Mouse (Mus musculus) hindbrain, embryonic 11.5 days (tissue): ENCODE results near the gene Sphk2. TPM values are rescaled to one million over a fixed set of nuclear protein-coding genes. Genes with fewer than 3 reads are reported as not detected.

ENCODE experiments used
- ATAC-seq: fragments of 200-750 bp; cut with Nextera tagmentation; 2 replicates; pipeline ENCODE4 v1.8.0; 2017; ENCODE audit warnings: mild to moderate bottlenecking, moderate TSS enrichment, moderate library complexity; ENCODE audit not compliant: low FRiP score
- DNase-seq: peaks from one replicate; pipeline ENCODE4 v3.0.0-alpha.2; 2015; ENCODE audit warnings: low spot score
- H3K27ac ChIP-seq: fragments of 300-500 bp; sonication (generic); 2 replicates; pipeline ENCODE4 v1.5.1; 2014; ENCODE audit warnings: mild to moderate bottlenecking, low read depth, low read length
- H3K27me3 ChIP-seq: fragments of 300-500 bp; sonication (generic); 2 replicates; pipeline ENCODE4 v1.6.1; 2014; ENCODE audit warnings: mild to moderate bottlenecking, low read length, moderate library complexity, mixed read lengths; ENCODE audit not compliant: control insufficient read depth, insufficient read depth
- H3K36me3 ChIP-seq: fragments of 300-500 bp; sonication (generic); 2 replicates; pipeline ENCODE4 v1.6.1; 2014; ENCODE audit warnings: mild to moderate bottlenecking, low read length, moderate library complexity, mixed read lengths; ENCODE audit not compliant: control insufficient read depth, insufficient read depth
- H3K4me1 ChIP-seq: fragments of 300-500 bp; sonication (generic); replicated peaks from 2 replicates; pipeline ENCODE4 v1.6.1; 2014; ENCODE audit warnings: low read length, mixed read lengths; ENCODE audit not compliant: control insufficient read depth, insufficient read depth
- H3K4me2 ChIP-seq: fragments of 300-500 bp; sonication (generic); replicated peaks from 2 replicates; pipeline ENCODE4 v1.6.1; 2014; ENCODE audit warnings: mild to moderate bottlenecking, low read depth, low read length
- H3K4me3 ChIP-seq: fragments of 300-500 bp; sonication (generic); 2 replicates; pipeline ENCODE4 v1.5.1; 2014; ENCODE audit warnings: low read depth, low read length
- H3K9ac ChIP-seq: fragments of 300-500 bp; sonication (generic); 2 replicates; pipeline ENCODE4 v1.6.1; 2014; ENCODE audit warnings: low read depth, low read length
- H3K9me3 ChIP-seq: fragments of 300-500 bp; sonication (generic); 2 replicates; pipeline ENCODE4 v1.6.1; 2016; ENCODE audit warnings: low read length; ENCODE audit not compliant: control insufficient read depth
- WGBS: fragments of 180-500 bp; shearing (Covaris S2); extraction: QIAGEN DNeasy Blood & Tissue Kit; methylation state at CpG from one replicate; pipeline ENCODE4 v1.1.7; 2014; 5-methylcytosine and 5-hydroxymethylcytosine counted together
- polyA plus RNA-seq: library from polyadenylated mRNA; unstranded; fragments of >200 nt; fragmentation: Nextera tagmentation; extraction: Ambion mirVana; gene quantifications from 2 replicates; pipeline ENCODE4 v1.2.1, GENCODE M21; 2014

Gene Sphk2
- polyA plus RNA-seq, 1 experiment from 2014 or later: 13.6 TPM

DNA sequence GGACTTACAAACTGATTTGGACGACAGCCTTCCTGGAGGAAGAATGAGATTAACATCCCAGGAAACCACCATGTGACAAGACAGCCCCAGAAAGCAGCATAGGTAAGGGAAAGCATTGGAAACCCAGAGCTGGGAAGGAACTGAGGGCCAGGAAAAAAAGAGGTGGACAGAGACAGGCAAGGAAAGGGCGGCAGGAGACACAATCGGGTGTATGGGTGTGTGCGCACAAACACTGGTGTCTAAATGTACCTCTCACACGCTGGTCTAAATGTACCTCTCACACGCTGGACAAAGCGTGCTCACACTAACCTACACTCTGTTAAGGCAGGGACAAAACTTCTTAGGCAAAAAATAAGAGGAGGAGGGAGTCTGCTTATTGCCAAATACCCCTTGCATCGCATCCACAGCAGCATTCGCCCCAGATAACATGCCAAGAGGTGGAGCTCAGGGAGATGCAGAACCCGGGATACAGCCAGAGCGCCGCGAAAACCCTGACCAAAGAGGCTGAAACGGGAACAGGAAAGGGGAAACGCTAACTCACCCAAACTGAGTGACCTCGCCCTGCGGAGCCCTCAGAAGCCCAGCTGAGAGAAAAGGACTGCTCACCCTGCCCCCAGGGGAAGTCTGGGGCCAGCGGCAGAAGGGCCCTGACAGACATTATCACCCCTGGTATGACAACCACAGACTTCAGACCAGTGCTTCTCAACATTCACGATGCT, 1.9 kb downstream of the Sphk2 start:
- Histone ChIP-seq H3K27ac (peak overlapping the region; percentile 34; the same call in 1 of the 2 replicates), H3K9ac (0 out of 2 replicates have a peak overlapping the region, but pooled peaks have one; percentile 17), H3K27me3 (no peaks in the 10 kb centered on the region), H3K9me3 (no peaks in the 10 kb centered on the region), H3K4me3 (peak overlapping the region; percentile 65), H3K4me1 (peaks cover 17% of the 10 kb centered on the region), H3K4me2 (peak overlapping the region; percentile 86), H3K36me3 (peaks cover 15% of the 10 kb centered on the region)
- 87% methylated on average over 19 of the region's 19 CpGs for WGBS
- DNase-seq (no peak), ATAC-seq (no peak)

DNA sequence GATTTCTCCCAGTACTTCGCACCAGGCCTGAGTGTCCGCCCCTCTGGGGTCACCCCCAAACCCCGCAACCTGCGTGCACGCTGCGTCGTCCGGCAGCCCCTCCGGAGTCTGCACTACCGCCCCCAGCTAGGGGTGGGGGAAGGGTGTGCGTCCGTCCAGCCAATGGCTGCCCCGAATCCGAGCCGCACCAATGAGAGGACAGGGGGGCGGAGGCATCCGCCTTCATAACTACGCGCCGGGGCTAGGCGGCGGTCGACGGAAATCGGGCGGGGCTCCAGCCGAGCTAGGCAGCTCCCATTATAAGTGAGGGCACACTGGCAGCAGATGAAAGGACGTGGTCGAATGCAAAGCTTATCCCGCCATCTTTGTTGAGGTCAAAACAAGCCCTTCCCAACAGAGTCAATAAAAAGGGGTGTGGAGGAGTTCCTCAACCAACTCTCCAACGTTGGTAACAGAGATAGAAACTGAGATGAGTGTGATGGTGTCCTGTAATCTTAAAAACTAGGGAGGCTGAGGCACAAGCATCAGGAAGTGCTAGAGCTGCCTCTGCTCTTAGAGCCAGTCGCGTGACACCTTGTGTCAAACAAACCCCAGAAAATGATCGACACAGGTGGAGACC, 2.6 kb downstream of the Sphk2 start, which contains the start of gene Rpl18:
Rpl18 (plus strand) TSS at position 368 of the 619 bp plus-strand sequence.
- Histone ChIP-seq H3K36me3 (peaks cover 16% of the 10 kb centered on the region), H3K27me3 (no peaks in the 10 kb centered on the region), H3K4me1 (peaks cover 17% of the 10 kb centered on the region), H3K27ac (peak within 1 kb of the TSS; percentile 34; the same call in 1 of the 2 replicates), H3K4me3 (peak within 1 kb of the TSS; percentile 65), H3K4me2 (peak within 1 kb of the TSS; percentile 86), H3K9ac (peak within 1 kb of the TSS; percentile 71), H3K9me3 (no peaks in the 10 kb centered on the region)
- peak; percentile 95 for DNase-seq
- peak; percentile 91 for ATAC-seq
- WGBS: 8% methylated on average over 34 of the region's 34 CpGs

DNA sequence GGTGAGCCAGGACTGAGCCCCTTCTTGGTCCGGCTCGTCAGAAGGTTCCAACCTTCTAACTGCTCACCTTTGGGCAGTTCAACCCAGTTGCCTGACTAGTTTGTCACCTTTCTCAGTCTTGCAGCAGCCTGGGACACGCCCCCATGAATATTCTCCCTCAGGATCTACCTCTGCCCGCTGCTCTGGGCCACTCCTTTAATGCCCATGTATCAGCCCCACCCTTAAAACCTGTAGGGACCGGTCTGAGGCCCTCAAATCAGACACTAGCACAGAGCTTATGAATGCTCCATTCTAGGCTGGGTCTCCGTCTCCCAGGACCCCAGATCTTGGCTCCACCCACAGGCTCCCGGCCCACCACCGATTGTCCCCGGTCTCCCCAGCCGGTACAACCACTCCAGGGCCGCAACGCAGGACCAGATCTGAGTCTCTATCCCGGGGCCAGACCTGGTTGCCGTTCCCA, 3.1 kb downstream of the Sphk2 start:
- 9% methylated on average over 14 of the region's 14 CpGs for WGBS
- peaks cover 21% of the 10 kb centered on the region for H3K4me1 ChIP-seq
- no peak overlapping the region for H3K27ac ChIP-seq
- H3K9ac ChIP-seq: peak overlapping the region; percentile 71
- H3K36me3 ChIP-seq: peaks cover 13% of the 10 kb centered on the region
- H3K27me3 ChIP-seq: no peaks in the 10 kb centered on the region
- H3K4me2 ChIP-seq: peak overlapping the region; percentile 86
- DNase-seq (no peak), ATAC-seq (peak; percentile 61; the same call in 1 of the 2 replicates)
- peak overlapping the region; percentile 65 for H3K4me3 ChIP-seq
- no peaks in the 10 kb centered on the region for H3K9me3 ChIP-seq

DNA sequence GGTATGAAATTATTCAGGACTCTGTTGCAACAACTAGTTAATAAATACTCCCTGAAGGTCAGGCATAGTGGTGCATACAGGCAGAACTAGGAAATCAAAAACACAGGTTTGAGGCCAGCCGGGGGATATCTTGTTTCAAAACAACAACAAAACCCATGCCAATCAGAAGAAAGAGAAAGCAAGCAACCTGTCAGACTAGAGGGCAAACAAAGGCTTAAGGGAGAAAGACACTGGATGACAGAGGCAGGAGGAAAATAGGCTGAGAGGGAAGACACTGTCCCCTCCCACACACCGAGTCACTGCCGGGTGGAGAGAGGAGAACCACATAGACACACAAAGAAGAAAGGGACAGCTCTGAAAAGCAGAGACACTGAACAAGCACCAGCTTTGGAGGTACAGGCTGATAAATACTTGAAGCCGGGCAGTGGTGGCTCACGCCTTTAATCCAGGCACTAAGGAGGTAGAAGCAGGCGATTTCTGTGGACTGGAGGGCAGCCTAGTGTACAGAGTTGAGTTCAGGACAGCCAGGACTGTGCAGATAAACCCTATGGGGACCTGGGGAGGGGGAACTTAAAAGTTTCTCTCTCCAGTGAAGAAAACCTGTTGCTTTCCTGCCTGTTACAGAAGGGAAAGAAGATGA, 3.8 kb downstream of the Sphk2 start:
- Histone ChIP-seq H3K9me3 (no peaks in the 10 kb centered on the region), H3K9ac (no peak overlapping the region), H3K27ac (no peak overlapping the region), H3K27me3 (no peaks in the 10 kb centered on the region), H3K4me1 (peaks cover 23% of the 10 kb centered on the region), H3K4me2 (peak overlapping the region; percentile 86), H3K36me3 (peaks cover 13% of the 10 kb centered on the region), H3K4me3 (peak overlapping the region; percentile 65)
- DNase-seq: no peak
- 84% methylated on average over 6 of the region's 6 CpGs for WGBS
- ATAC-seq: no peak

DNA sequence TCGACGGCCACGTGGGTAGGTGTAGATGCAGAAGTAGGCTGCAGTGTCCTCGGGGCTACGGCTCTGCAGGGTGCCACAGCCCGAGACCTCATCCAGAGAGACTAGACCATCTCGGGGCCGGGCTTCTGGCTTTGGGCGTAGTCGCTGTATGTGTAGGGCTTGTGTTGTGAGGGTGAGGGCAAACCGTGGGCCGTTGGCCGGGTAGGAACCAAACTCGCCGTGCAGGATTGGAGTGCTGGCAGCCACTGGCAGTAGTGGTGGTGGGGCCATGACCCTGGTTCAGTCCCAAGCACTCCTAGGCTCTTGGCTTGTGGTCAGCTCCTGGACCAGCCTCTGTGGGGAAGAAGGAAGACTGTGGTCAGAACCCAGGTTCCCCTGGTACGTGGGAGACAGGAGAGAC, 4.4 kb downstream of the Sphk2 start:
- ATAC-seq: no peak
- 95% methylated on average over 16 of the region's 16 CpGs for WGBS
- H3K27ac ChIP-seq: no peak overlapping the region

DNA sequence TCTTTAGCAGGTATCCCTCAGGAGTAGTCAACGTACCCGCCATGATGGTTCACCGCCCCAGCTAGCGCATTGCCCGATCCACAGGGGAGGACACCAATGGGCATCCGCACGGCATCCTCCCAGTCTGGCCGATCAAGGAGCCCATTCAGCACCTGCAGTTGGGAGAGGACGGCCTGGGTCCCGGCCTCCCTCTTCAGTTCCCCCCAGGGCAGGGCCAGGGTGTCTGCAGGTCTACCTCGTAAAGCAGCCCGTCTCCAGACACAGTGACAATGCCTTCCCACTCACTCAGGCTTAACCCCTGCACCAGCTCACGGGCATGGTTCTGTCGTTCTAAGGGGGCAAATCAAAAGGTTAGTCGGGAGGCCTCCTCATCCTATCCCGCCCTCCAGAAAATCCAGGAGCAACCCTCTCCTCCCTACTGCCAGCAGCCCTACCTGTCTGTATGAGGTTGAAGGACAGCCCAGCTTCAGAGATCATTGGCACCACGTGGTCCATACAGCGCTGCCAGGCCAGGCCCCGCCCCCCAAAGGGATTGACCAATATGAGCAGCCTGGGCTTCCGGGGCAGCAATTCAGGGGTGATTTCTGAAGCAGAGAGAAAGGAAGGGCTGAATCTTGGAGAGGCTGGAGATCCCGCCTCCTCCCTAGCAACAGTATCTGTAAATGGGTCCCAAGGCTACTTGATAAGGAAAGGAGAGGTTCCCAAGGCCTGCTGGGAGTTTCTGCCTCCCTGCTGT, 5.6 kb downstream of the Sphk2 start:
- no peak for DNase-seq
- H3K4me3 ChIP-seq: no peak overlapping the region
- no peak for ATAC-seq
- H3K27ac ChIP-seq: no peak overlapping the region
- no peak overlapping the region for H3K4me2 ChIP-seq
- no peaks in the 10 kb centered on the region for H3K27me3 ChIP-seq
- H3K9me3 ChIP-seq: no peaks in the 10 kb centered on the region
- WGBS: 91% methylated on average over 20 of the region's 21 CpGs
- H3K9ac ChIP-seq: no peak overlapping the region
- peaks cover 36% of the 10 kb centered on the region for H3K4me1 ChIP-seq
- H3K36me3 ChIP-seq: peaks cover 13% of the 10 kb centered on the region

More for the DNA sequence above, 4.4 kb downstream of the Sphk2 start:
- Histone ChIP-seq H3K9me3 (no peaks in the 10 kb centered on the region), H3K4me2 (no peak overlapping the region), H3K4me3 (no peak overlapping the region), H3K4me1 (peaks cover 25% of the 10 kb centered on the region), H3K36me3 (peaks cover 13% of the 10 kb centered on the region), H3K27me3 (no peaks in the 10 kb centered on the region), H3K9ac (no peak overlapping the region)
- DNase-seq: no peak

DNA sequence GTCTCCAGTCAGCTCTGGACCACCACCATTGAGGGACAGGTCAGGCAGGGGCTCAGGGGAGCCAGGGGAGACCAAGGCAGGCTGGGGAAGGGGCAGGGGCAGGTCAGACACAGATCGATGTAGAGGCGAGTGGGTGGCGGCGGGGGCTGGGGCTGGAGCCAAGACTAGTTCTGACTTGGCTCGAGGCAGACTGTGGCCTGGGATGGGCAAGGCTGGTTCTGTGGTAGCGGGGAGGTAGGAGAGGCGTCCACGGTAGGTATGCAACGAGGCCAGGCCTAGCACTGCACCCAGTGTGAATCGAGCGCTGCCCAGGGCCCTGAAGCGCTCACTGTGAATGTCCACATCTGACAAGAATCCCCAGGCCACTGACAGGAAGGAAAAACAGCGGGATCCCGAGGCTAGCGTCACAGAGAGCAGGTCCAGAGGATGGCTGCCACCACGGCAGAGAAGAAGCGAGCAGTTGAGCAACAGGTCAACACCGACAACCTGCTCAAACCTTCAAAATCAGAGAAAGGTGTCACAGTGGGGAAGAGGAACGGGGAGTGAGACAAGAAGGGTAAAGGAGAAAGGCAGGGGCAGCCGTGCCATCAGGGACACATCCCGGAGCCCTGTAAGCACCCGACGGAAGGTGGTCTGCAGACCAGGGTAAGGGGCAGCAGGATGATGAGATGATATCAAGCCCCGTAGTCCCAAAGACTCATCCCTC, 6.3 kb downstream of the Sphk2 start:
- no peak overlapping the region for H3K27ac ChIP-seq
- H3K9me3 ChIP-seq: no peaks in the 10 kb centered on the region
- ATAC-seq (no peak), DNase-seq (no peak)
- no peak overlapping the region for H3K4me3 ChIP-seq
- no peak overlapping the region for H3K4me2 ChIP-seq
- H3K27me3 ChIP-seq: no peaks in the 10 kb centered on the region
- H3K4me1 ChIP-seq: peaks cover 36% of the 10 kb centered on the region
- WGBS: 89% methylated on average over 24 of the region's 24 CpGs
- H3K36me3 ChIP-seq: peaks cover 13% of the 10 kb centered on the region
- H3K9ac ChIP-seq: no peak overlapping the region
